Mouse (Mus musculus) ZHBTc4 (cell line): Measurements from ENCODE around the gene Ndufaf7.

Experiments
- DNase-seq: peaks from one replicate; pipeline ENCODE4 v3.0.0-alpha.2; 2011; ENCODE audit warnings: low read depth, low spot score

Gene Ndufaf7

DNA sequence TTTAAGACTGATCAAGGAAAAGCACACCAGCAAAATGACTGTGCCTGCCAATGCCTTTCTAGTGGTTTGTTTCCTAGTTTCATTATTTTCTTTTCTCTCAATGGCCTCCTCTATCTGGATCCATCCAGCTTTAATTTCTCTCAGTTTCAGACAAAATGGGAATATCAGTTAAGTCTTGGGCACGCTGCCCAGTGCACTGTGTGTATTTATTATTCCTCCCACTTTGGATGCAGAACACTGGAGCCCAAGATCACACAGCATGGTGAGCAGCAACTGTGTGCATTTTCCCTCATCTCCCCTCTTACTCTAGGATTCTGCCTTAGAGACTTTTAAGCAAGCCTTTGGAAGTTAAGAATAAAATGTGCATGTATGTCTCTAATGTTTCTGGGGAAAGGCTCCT, 27.5 kb downstream of the Ndufaf7 start:
- DNase-seq: no peak

DNA sequence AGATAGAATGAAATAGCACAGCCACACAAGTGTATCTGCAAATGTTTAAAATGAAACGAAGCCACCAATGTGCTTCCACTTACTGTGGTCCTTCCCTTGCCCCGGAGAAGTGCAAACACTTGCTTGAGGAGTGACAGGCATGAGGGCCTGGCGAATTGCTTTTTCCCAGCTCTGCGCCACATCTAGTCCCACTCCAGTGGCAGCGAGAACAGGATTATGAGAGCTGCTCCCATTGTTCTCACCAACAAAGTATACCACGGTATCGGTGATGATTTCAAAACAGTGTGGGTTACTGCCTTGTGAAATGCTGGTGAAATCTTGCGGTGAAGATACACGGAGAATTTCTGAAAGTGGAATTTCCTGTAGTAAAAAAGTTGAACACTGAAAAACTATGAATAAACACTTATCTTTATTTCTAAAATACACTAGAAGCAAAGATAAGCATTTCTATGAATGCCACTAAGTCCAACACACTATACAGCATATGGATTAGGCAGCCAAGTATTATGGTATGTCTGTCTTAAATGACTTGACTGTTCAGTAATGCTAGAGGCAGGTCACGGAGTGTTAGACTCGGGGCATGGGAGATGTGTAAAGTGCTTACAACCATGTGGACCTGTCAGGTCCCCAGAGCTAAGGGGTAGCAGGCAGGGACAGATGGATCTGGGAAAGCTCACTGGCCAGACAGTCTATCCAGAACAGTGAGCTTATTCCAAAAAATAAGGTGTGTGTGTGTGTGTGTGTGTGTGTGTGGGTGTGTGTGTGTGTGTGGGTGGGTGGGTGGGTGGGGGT, 29.4 kb downstream of the Ndufaf7 start:
- no peak for DNase-seq

DNA sequence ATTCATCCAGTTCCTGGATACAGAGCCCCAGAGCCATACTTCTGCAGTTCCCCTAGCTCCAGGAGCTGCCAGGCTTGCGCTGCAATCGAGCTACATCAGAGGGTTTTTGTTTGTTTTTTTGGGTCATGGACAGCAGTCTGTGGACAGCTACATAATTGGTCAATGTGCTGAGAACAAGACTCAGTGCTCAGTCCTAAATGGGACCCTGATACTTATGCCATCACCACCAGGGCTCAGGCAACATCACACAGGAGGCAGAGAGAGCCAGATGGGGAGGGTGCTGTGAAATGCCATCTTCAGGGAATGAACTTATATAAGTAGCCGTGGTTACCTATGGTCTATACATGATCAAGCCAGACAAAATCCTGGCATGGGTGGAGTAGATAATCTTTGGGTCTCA, 31.6 kb downstream of the Ndufaf7 start:
- DNase-seq: no peak

DNA sequence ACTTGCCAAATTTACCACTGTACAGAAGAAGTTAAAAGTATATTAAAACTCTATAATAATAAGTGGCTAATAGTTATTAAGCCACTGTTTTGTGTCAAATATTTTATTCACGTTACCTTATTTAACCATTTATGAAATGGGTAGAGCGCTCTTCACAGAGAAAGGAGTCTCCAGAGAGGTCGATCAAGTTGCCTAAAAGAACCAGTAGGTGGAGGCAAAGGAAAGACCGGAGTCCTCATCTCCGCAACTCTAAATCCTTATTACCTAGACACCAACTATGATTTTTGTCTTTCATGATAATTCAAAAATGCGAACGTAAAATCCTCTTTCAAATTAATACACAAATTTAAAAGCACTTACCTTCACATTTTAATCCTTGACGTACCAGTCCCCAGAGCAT, 46.2 kb downstream of the Ndufaf7 start:
- no peak for DNase-seq

DNA sequence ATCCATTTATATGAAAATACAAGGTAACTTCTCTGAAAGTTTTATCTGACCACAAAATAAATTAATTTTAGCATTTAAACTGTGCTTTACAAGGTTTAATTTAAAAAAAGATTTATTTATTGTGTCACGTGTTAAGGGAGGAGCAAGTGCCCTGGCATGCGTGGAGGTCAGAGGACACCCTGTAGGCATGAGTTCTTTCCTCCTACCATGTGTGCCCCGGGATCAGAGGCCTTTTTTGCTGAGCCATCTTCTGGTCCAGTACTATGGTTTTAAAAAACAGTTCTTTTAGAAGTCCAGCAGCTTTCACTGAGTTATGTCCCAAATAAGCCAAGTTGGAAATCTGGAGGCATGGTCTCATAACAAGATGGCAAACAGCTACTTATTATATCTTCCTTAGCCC, 46.8 kb downstream of the Ndufaf7 start:
- no peak for DNase-seq

DNA sequence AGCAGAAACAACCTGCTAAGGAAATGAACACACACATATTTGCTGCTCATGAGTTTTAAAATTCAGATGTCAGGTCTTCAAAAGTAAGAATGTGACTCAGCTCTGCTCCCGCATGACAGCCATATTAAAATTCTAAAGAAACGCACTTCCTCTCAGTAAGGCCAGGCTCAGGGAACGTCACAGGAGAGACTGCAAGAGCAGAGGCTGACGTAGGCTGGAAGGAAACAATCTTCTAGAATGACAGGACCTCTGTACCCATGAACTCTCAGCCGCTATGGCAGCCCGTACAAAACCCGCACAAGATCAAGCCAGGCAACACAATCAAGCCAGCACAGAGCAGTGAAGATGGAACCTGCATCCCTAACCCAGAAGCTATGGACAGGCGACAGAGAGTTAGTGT, 52.1 kb downstream of the Ndufaf7 start:
- no peak for DNase-seq

DNA sequence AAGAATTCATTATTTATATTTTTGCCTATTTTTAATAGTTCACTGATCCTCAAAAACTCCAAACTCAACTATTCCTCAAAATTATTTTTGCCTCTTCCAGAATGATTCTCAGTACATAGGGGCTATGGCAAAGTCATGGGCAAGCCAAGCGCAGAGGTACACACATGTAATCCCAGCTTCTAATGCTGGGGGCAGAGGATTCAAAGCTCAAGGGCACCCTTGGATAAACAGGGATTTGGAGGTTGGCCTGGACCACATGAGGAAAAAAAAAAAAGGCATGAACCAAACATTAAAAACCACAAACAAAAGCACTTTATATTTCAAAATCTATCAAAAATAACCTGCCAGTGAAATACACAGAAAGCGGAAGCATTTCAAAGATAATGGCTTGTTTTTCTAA, 54.6 kb downstream of the Ndufaf7 start:
- DNase-seq: no peak

DNA sequence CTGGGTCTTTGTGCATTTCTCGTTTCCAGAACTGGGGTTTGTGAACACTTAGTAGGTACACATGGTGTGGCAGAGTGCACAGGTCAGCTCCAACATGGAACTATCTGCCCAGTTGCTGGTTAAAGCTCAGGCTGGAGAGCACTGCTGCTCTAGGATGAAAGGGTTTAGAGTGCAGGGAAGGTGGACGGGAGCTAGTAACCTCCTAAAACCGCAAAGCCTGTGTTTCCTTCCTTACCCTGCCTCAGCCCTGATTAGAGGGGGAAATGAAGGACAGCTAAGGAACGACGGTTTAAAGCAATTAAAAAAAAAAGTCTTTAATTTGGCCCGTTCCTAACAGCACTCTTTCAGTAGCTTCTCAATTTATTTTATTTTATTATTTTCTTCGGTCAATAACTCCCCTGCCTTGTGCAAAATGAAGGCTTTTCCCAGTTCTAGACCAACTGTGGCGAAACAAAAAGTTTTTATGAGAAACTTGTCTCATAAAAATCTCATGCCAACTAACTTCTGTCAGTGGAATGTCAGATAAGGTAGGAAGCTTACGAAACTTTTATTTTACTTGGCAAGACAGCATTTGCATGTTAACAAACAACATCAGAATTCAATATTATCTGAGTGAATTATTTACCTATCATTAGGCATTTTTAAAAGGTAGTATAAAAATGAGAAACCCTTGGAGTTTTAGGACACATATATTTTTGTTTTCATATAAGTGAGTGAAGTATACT, 55.5 kb downstream of the Ndufaf7 start:
- no peak for DNase-seq

DNA sequence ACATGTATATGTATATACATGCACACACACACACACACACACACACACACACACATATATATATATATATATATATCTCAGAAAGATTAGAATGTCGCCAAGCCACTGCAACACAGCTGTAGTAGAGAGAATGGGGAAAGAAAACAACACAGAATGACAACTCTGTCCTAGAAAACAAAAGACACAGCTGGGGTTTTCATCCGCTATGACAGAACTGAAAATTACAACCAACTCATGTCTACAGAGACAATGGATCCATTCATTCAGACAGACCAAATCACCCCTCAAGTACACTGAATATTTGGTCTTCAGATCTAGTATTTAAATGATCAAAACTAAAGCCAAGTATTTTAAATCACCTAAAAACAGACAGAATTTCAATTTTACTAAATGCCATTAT, 56.7 kb downstream of the Ndufaf7 start:
- DNase-seq: no peak

DNA sequence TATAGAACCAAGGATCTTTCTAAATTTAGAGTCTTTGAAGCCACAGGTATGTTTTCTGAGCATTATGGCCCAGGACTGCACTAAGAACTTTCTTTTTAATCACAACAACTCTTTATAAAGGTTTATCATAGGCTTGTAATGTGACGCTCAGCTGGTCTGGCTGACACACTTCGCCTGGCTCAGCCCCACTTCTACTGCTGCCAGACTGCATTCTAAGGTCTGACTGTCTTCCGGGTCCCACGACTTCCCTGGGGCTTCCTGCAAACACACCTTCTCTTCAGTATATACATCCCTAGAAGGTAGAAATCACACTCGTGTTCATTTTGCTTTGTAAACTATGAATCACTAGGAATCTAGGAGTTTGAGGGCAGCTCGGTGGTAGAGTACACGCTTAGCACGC, 57.4 kb downstream of the Ndufaf7 start:
- DNase-seq: no peak

DNA sequence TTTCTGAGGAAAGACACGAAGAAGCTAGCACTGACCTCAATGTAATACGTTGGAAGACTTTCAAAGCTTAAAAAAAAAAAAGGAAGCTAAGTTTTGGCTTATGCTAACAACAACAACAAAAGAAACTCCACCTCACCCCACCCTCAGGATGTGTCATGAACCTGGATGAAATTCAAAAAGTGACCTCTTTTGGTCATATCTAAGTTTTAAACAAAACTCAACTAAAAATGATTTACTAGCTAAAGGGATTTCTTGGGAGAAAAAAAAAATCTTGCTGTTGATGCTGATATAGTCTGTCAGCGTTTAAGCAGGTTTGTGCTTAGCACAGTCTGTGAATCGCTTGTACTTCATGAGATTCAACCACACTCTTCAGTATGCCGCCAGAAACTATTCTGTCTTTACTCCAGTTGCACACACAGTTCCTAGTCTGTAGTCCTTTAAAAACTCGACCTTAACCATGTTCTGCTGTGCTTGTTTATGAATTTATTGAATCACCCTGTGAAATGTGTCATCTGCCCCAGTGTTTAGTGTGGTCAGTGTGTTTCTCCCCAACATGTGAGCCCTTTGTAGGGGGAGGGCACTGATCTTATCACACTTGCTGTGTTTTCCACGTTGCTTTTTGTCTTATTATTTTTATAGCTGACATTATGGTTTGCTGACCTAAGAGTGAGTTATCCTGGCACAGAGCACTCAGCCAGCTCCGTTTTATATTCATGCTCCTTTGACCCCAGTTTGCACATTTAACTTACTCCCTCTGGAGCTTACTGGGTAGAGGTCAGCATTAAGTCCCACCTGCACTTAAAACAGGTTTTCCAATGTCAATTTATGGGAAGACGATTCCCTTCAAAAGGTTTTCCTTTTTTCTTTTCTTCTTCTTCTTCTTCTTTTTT, 58.2 kb downstream of the Ndufaf7 start:
- DNase-seq: no peak
